Mouse (Mus musculus) embryonic fibroblast, embryonic 13.5 days (primary cell): Measurements from ENCODE around the gene Lcn2. TPM values are rescaled to one million over a fixed set of nuclear protein-coding genes. Genes with fewer than 3 reads are reported as not detected.
A peak's percentile ranks its signal among the peaks of the same experiment; 100 is the strongest.

Source experiments
- H3K27ac ChIP-seq: 2 replicates; pipeline ENCODE4 v1.5.1; 2012; ENCODE audit warnings: low read length, control low read depth, inconsistent platforms; ENCODE audit not compliant: insufficient read depth
- H3K4me1 ChIP-seq: 2 replicates; pipeline ENCODE4 v1.6.1; 2011; ENCODE audit warnings: low read length; ENCODE audit not compliant: control insufficient read depth, insufficient read depth
- H3K4me3 ChIP-seq: 2 replicates; pipeline ENCODE4 v1.5.1; 2011; ENCODE audit warnings: mild to moderate bottlenecking, control low read depth, low read length; ENCODE audit not compliant: insufficient read depth
- CTCF ChIP-seq: IDR thresholded peaks from 2 replicates; pipeline ENCODE4 v1.5.1; 2011; ENCODE audit warnings: mild to moderate bottlenecking, control low read depth, low read length, moderate library complexity, borderline replicate concordance; ENCODE audit not compliant: insufficient read depth
- POLR2A ChIP-seq: IDR thresholded peaks from 2 replicates; pipeline ENCODE4 v1.6.1; 2011; ENCODE audit warnings: low read depth, mild to moderate bottlenecking, control low read depth, low read length, moderate library complexity
- polyA plus RNA-seq: library from polyadenylated mRNA; stranded (reverse); fragments of >200 nt; gene quantifications from 2 replicates; pipeline ENCODE4 v1.2.4, GENCODE M21; 2011; ENCODE audit warnings: low read depth; ENCODE audit not compliant: missing spikeins, insufficient read length

The Lcn2 gene
- polyA plus RNA-seq, 1 experiment: not detected

GRCm38 (mm10) chr2:32347019-32347418 lies 41.0 kb downstream of the Lcn2 start:
- Histone ChIP-seq H3K4me1 (peaks cover 15% of the 10 kb centered on the region), H3K4me3 (no peak overlapping the region), H3K27ac (no peak overlapping the region)
- no peak for TF ChIP-seq CTCF
- no peak for TF ChIP-seq POLR2A

GRCm38 (mm10) chr2:32344598-32345321 lies 43.3 kb downstream of the Lcn2 start:
- Histone ChIP-seq H3K4me1 (peaks cover 12% of the 10 kb centered on the region), H3K4me3 (no peak overlapping the region), H3K27ac (no peak overlapping the region)
- TF ChIP-seq POLR2A (no peak), CTCF (no peak)

DNA sequence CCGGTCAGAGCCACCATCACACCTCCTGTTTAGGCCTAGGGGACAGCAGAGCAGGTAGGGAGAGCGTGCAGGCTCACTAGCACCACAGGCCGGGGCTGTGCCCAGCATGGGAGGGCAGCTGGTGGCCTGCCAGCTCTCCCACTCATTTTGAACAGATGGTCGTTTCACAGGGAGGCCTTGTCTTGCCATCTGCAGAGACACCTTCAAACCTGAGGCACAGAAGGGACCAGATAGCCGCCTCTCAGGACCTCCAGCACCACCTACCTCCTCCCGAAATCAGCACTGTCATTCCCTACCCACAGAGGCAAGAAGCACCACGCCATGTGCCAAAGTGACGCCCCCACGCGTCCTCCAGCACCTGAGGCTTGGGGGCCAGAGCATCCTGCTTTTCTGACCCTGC lies 44.0 kb downstream of the Lcn2 start:
- peak overlapping the region; percentile 85; the same call in 1 of the 2 replicates for H3K27ac ChIP-seq
- no peak for TF ChIP-seq POLR2A
- TF ChIP-seq CTCF: no peak
- H3K4me3 ChIP-seq: no peak overlapping the region
- peaks cover 12% of the 10 kb centered on the region for H3K4me1 ChIP-seq

DNA sequence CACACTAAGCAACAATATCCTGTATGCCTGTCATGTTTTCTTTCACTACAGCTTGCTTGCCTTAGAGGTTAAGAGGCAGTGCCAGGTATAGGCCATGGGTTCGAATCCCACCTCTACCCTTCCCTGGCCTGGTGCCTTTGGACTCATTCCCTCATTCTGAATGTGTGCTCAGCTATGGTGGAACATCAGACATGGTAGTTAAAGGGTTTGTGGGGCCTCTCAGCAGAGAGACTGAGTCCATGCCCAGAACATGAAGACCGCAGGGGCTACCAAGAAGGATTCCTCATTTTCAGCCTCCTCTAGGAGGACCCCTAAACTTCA lies 44.7 kb downstream of the Lcn2 start:
- Histone ChIP-seq H3K4me3 (no peak overlapping the region), H3K4me1 (peaks cover 12% of the 10 kb centered on the region), H3K27ac (peak overlapping the region; percentile 85)
- no peak for TF ChIP-seq CTCF
- TF ChIP-seq POLR2A: no peak

GRCm38 (mm10) chr2:32342539-32343350 lies 45.3 kb downstream of the Lcn2 start:
- H3K4me3 ChIP-seq: no peak overlapping the region
- no peak; the same call in 1 of the 2 replicates for TF ChIP-seq POLR2A
- TF ChIP-seq CTCF: no peak
- peaks cover 12% of the 10 kb centered on the region for H3K4me1 ChIP-seq
- H3K27ac ChIP-seq: peak overlapping the region; percentile 85

GRCm38 (mm10) chr2:32342039-32342438 lies 46.0 kb downstream of the Lcn2 start:
- TF ChIP-seq POLR2A: no peak
- no peak for TF ChIP-seq CTCF
- Histone ChIP-seq H3K27ac (peak overlapping the region; percentile 85), H3K4me1 (peaks cover 12% of the 10 kb centered on the region), H3K4me3 (no peak overlapping the region)

- H3K4me3 ChIP-seq: no peak overlapping the region
- no peak for TF ChIP-seq POLR2A
- TF ChIP-seq CTCF: no peak
- H3K27ac ChIP-seq: peak overlapping the region; percentile 85; the same call in 1 of the 2 replicates
- peaks cover 12% of the 10 kb centered on the region for H3K4me1 ChIP-seq
Measured at GRCm38 (mm10) chr2:32341634-32341939, 46.5 kb downstream of the Lcn2 start.

GRCm38 (mm10) chr2:32340836-32341633 lies 47.0 kb downstream of the Lcn2 start:
- Histone ChIP-seq H3K27ac (no peak overlapping the region), H3K4me1 (peaks cover 12% of the 10 kb centered on the region), H3K4me3 (no peak overlapping the region)
- no peak for TF ChIP-seq POLR2A
- TF ChIP-seq CTCF: no peak

GRCm38 (mm10) chr2:32339912-32340642 lies 48.0 kb downstream of the Lcn2 start:
- H3K4me1 ChIP-seq: peaks cover 12% of the 10 kb centered on the region
- H3K27ac ChIP-seq: no peak overlapping the region
- no peak overlapping the region for H3K4me3 ChIP-seq
- no peak for TF ChIP-seq CTCF
- TF ChIP-seq POLR2A: no peak
